Mouse (Mus musculus) hematopoietic stem cell, adult 5-6 weeks (primary cell): ENCODE measurements around the gene Car9. TPM values are rescaled to one million over a fixed set of nuclear protein-coding genes. Genes with fewer than 3 reads are reported as not detected.
"Not testable (repeated sequence)": the region's sequence is repeated elsewhere in the genome, so short reads cannot be mapped to it uniquely, and the experiment has no call there.

Experiments
- ATAC-seq, 2 experiments: fragments of 125-278 bp in 1 of 2; replicated peaks in 1 of 2; 2 replicates each; pipeline ENCODE4 v1.8.0; 2016 to 2017; ENCODE audit warnings: inconsistent platforms in 2 of 2, mild to moderate bottlenecking in 2 of 2, moderate number of reproducible peaks in 2 of 2, low read depth in 1 of 2, moderate TSS enrichment in 1 of 2; ENCODE audit not compliant: low FRiP score in 2 of 2, poor library complexity in 2 of 2, severe bottlenecking in 2 of 2, insufficient read depth in 1 of 2, low TSS enrichment in 1 of 2
- total RNA-seq: library from RNA; stranded (forward); fragments of 172-1452, 232-1000 nt; gene quantifications from 2 replicates; pipeline ENCODE4 v1.2.3, GENCODE M21; 2017

Car9 gene
- total RNA-seq, 1 experiment from 2014 or later: 10.6 TPM

GRCm38 (mm10) chr4:43551854-43552253, 45.1 kb downstream of the Car9 start:
- not testable (repeated sequence) for ATAC-seq

- ATAC-seq: no peak
Observed at GRCm38 (mm10) chr4:43552437-43552836, 45.7 kb downstream of the Car9 start.

DNA sequence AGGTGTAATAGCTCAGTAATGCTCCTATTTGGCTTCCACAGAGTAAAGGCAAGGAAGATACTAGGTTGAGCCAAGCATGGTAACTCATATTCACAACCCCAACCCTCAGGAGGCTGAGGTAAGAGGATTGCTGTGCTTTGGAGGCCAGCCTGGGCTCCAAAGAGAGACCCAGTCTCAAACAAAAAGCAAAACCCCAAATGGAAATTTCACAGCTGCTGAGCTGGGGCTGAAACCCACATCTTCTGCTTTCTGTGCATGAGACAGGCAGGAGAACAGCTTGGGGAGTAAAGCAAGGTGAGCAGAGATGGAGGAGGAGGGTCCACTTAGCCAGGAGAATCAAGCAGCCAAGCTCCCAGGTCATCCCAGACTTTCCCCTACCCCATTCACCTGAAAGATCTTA, 47.1 kb downstream of the Car9 start:
- ATAC-seq: no peak

DNA sequence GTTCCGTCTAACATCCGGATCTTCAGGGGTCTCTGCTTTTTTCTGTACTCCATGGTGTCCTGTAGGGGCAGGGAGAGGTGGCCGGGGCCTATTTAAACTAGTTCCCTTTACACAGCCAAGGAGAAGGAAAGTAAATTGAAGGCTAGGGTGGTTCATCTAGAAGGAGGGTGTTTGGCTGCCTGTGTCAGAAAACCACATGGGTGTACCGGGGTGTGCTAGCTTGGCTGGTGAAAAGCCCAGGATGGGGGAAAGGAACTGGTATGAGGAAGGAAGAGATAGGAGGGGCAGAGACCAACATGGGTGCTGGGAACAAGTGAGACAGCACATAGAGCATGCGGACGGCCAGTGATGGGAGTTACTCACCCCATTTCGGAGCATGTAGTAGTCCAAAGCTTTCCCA, 49.2 kb downstream of the Car9 start:
- ATAC-seq: peak; percentile 3 to 8; a peak in 1 of 4 replicates

GRCm38 (mm10) chr4:43558028-43558630, 51.4 kb downstream of the Car9 start:
- ATAC-seq: no peak

DNA sequence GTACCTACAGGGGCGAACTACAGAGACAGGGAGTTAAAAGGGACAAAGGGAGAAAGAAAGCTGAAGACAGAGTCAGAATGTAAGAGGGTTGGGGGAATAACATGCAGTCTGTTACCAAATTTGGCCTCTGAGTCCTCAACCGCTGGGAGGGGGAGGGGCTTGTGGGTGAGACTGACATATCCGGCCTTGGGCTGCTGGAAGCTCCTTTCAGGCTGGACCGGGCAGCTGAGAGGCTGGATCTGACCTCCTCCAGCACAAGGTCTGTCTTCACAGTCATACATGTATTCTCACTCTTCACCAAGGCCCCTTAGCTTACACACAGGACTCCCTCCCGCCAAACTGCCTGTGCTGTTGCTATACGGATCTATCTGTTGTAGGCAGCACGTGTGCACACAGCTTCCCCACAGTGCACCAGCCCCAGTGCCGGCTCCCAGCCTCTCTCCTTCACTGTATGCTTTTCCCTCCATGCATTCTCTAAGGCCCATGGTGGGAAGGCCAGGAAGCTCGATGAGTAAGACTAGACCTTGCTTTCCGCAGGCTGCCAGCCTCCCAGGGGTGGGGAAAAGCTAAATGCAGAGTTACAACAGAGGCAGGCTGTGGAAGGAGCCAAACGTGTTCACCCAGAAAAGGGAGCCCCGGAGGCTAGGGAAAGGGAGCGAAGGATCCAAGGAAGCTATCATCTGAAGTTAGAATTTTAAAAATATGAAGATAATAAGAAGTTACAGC, 52.0 kb downstream of the Car9 start:
- 0 out of 4 replicates have a peak, but pooled peaks of 1 of the 2 experiments have one; percentile 13 for ATAC-seq

- ATAC-seq: no peak
Observed at GRCm38 (mm10) chr4:43559519-43560242, 52.9 kb downstream of the Car9 start.

GRCm38 (mm10) chr4:43560243-43560611, 53.5 kb downstream of the Car9 start:
- ATAC-seq: peak in 1 of 2 experiments; percentile 6; a peak in 1 of 4 replicates

DNA sequence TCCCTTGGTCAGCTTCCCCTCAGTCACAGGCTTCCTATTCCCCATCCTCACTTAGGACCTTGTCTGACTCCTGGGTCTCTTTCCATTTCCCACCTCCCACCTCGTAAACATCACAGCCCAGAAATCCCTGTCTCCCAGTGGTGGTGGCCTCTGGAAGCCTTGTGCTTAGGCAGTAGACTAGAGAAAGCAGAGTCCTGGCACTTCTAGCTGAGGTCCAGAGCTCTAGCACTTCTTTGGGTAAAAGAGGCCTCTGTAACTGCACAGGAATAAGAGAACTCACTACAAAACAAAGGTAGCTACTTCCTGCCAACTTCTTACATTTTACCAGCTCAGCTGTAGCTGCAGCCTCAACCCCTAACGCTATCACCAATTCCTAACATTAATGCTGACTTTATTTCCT, 54.2 kb downstream of the Car9 start:
- ATAC-seq: no peak

GRCm38 (mm10) chr4:43561436-43561996, 54.8 kb downstream of the Car9 start:
- no peak for ATAC-seq

GRCm38 (mm10) chr4:43561997-43562768, 55.4 kb downstream of the Car9 start, which contains the start of the genes Creb3 and Tln1:
Gene Creb3 (plus strand): TSS chr4:43562332.
Gene Tln1 (minus strand): TSS chr4:43562691.
- peak; percentile 79 to 80 for ATAC-seq

DNA sequence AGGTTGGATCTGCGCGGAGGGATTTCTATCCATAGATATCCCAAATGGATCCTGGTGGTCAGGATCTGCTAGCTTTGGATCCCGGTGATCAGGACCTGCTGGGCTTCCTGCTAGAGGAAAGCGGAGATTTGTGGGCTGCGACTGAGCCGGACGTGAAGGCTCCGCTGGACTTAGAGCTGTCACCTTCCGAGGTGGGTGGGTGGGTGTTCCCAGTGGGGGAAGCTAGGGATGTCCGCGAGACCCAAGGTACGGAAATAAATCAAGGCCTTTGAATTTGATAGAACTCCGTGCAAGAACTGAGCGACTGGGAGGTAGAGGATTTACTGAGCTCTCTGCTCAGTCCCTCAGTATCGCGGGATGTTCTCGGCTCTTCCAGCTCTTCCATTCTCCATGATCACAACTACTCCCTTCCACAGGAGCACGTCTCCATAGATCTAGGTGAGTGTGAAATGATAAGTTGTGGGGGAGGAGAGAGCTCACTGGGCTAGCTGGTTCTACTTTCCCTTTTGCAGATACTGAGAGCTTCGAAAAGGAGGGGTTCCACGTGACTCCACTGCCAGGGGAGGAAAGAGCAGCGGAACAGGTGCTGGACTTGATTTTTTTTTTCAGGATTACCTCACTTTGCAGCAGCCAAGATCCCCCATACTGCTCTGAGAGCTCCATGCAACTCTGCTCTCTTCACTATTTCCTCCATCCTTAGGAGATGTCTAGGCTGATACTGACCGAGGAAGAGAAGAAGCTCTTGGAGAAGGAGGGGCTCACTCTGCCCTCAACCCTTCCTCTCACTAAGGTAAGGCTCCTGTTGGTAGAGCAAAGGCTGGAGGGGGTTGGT, 56.2 kb downstream of the Car9 start:
- no peak for ATAC-seq

Other genes with a start within 250 kb of the Car9 start
- gene Atp8b5, start 239.8 kb upstream of the Car9 start, total RNA-seq: 0.79 and 3.6 TPM in 2 replicates
- gene Rusc2, start 125.0 kb upstream of the Car9 start, total RNA-seq: 2.8 and 4.8 TPM in 2 replicates
- not detected in 2 replicates for gene Fam166b, start 77.8 kb upstream of the Car9 start, total RNA-seq
- 12.0 and 17.6 TPM in 2 replicates for gene Tesk1, start 65.0 kb upstream of the Car9 start, total RNA-seq
- gene Cd72, start 52.3 kb upstream of the Car9 start, total RNA-seq: 91.6 and 153 TPM in 2 replicates
- not detected in 2 replicates for gene Sit1, start 23.2 kb upstream of the Car9 start, total RNA-seq
- 45.7 and 55.6 TPM in 2 replicates for gene Ccdc107, start 14.1 kb upstream of the Car9 start, total RNA-seq
- 66.5 and 76.9 TPM in 2 replicates for gene Arhgef39, start 7.3 kb upstream of the Car9 start, total RNA-seq
- gene Tpm2, start 16.8 kb downstream of the Car9 start, total RNA-seq: 18.6 and 28.2 TPM in 2 replicates
- 76.7 and 97.5 TPM in 2 replicates for gene Creb3, start 55.4 kb downstream of the Car9 start, total RNA-seq
- 306 and 337 TPM in 2 replicates for gene Tln1, start 55.7 kb downstream of the Car9 start, total RNA-seq
- gene Rgp1, start 71.7 kb downstream of the Car9 start, total RNA-seq: 13.6 and 41.0 TPM in 2 replicates
- 11.9 and 19.9 TPM in 2 replicates for gene Gba2, start 71.9 kb downstream of the Car9 start, total RNA-seq
- 0.40 TPM in 1 of 2 replicates, not detected in the other for gene Msmp, start 77.5 kb downstream of the Car9 start, total RNA-seq
- 4.2 and 7.2 TPM in 2 replicates for gene Npr2, start 125.0 kb downstream of the Car9 start, total RNA-seq
- not detected in 2 replicates for gene Spag8, start 146.6 kb downstream of the Car9 start, total RNA-seq
- 61.0 and 88.4 TPM in 2 replicates for gene Hint2, start 149.5 kb downstream of the Car9 start, total RNA-seq
- 1.3 and 1.8 TPM in 2 replicates for gene Tmem8b, start 162.0 kb downstream of the Car9 start, total RNA-seq
- 0.44 and 0.50 TPM in 2 replicates for gene Fam221b, start 162.2 kb downstream of the Car9 start, total RNA-seq
- gene Olfr70, start 193.8 kb downstream of the Car9 start, total RNA-seq: not detected in 2 replicates
- gene Olfr71, start 203.3 kb downstream of the Car9 start, total RNA-seq: not detected in 2 replicates
- not detected in 2 replicates for gene Hrct1, start 220.2 kb downstream of the Car9 start, total RNA-seq
- not detected in 2 replicates for gene Spaar, start 223.1 kb downstream of the Car9 start, total RNA-seq